Mouse (Mus musculus): ENCODE results near the gene Wscd2. TPM values are rescaled to one million over a fixed set of nuclear protein-coding genes. Genes with fewer than 3 reads are reported as not detected.

The Wscd2 gene
- total and polyA plus RNA-seq, 3 experiments, result 0.38 to 0.51 (median 0.39) TPM

DNA sequence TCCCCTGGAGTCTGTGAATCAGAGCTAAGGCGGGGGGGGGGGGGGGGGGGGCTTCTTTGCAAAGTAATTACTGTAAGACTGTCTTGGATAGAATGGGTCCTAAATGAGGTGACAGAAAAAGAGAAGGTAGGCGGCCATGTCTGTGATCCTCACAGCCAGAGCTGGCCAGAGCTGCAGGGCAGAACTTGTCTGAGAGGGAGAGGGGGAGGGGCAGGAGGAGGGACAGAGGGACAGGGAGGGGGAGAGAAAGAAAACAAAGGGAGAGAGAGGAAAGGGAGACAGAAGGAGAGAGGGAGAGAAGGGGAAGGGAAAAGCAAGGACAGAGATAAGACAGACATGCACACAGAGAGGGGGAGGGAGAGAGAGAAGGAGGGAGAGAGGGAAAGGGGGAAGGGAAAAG is 132.9 kb downstream of the Wscd2 start:
- dilution Hi-C loops (cut with MboI; ENCODE audit: extremely low pct_ligation_motif_present, extremely low pct_unique_long_range_greater_than_20kb, low sequenced_read_pairs), result no loop called here
- no peak overlapping the region for H3K4me3 ChIP-seq (replicated peaks in 1 of 3; ENCODE audit: low read depth in 2 of 3, low read length in 2 of 3, poor library complexity in 1 of 3)
- H3K4me1 ChIP-seq (ENCODE audit: control insufficient read depth in 1 of 2, insufficient read depth in 2 of 2), result peaks cover 0 to 14% of the 10 kb centered on the region in 2 experiments; a peak in 2 of 4 replicates
- no peak for DNase-seq (ENCODE audit: extremely low read depth)
- peaks cover 7% of the 10 kb centered on the region for H3K9me3 ChIP-seq (replicated peaks; ENCODE audit: low read length)
- no peaks in the 10 kb centered on the region for H3K79me2 ChIP-seq (replicated peaks; ENCODE audit: control insufficient read depth, extremely low read depth, insufficient read depth, poor library complexity, severe bottlenecking)
- no peak overlapping the region for H3K9ac ChIP-seq (ENCODE audit: insufficient read depth, low read depth)
- H3K27me3 ChIP-seq (replicated peaks), result peaks cover 59% of the 10 kb centered on the region
- in situ Hi-C loops (cut with MboI; ENCODE audit: low pct_ligation_motif_present, low pct_unique_long_range_greater_than_20kb, low sequenced_read_pairs), result no loop called here
- no peaks in the 10 kb centered on the region for H3K36me3 ChIP-seq (replicated peaks in 1 of 2; ENCODE audit: control insufficient read depth in 1 of 2, insufficient read depth in 1 of 2, low read length in 1 of 2)
- no peak for TF ChIP-seq NELFE (IDR thresholded peaks at IDR 0.05; ENCODE audit: low read depth, low read length)
- no peak for TF ChIP-seq POLR2AphosphoS2 (IDR thresholded peaks at IDR 0.05; ENCODE audit: low read depth, low read length)
- TF ChIP-seq MAX (IDR thresholded peaks at IDR 0.05; ENCODE audit: low read length), result no peak
- TF ChIP-seq KAT2A (IDR thresholded peaks at IDR 0.05; ENCODE audit: insufficient replicate concordance, low read length), result no peak
- no peak for TF ChIP-seq CHD1 (IDR thresholded peaks at IDR 0.05; ENCODE audit: low read depth, low read length)
- no peak for TF ChIP-seq IRF4 (IDR thresholded peaks at IDR 0.05; ENCODE audit: low read depth, low read length)
- TF ChIP-seq NRF1 (IDR thresholded peaks at IDR 0.05; ENCODE audit: low read depth, low read length), result no peak
- no peak for TF ChIP-seq MAZ (IDR thresholded peaks at IDR 0.05; ENCODE audit: low read depth, low read length)
- TF ChIP-seq GABPA (IDR thresholded peaks at IDR 0.05; ENCODE audit: insufficient replicate concordance, low read depth, low read length), result no peak
- no peak for TF ChIP-seq MEF2A (IDR thresholded peaks at IDR 0.05; ENCODE audit: borderline replicate concordance, low read depth, low read length)
- TF ChIP-seq SMC3 (IDR thresholded peaks at IDR 0.05; ENCODE audit: low read depth, low read length), result no peak
- no peak for TF ChIP-seq PAX5 (IDR thresholded peaks at IDR 0.05; ENCODE audit: low read length)
- no peak for TF ChIP-seq CHD2 (IDR thresholded peaks at IDR 0.05; ENCODE audit: low read length)
- TF ChIP-seq USF2 (conservative IDR thresholded peaks at IDR 0.05; ENCODE audit: low read depth, low read length), result no peak
- no peak for TF ChIP-seq HCFC1 (IDR thresholded peaks at IDR 0.05; ENCODE audit: low read depth, low read length)
- TF ChIP-seq MAFK (IDR thresholded peaks at IDR 0.05; ENCODE audit: insufficient replicate concordance, low read length), result no peak
- no peak for TF ChIP-seq ELF1 (IDR thresholded peaks at IDR 0.05; ENCODE audit: low read depth, low read length)
- no peak for TF ChIP-seq SIN3A (IDR thresholded peaks at IDR 0.05; ENCODE audit: low read length)
- no peak overlapping the region for H3K4me2 ChIP-seq (ENCODE audit: insufficient read depth, low read depth, poor library complexity, severe bottlenecking)
- no peak overlapping the region for H3K27ac ChIP-seq (ENCODE audit: insufficient read depth, low read depth)

DNA sequence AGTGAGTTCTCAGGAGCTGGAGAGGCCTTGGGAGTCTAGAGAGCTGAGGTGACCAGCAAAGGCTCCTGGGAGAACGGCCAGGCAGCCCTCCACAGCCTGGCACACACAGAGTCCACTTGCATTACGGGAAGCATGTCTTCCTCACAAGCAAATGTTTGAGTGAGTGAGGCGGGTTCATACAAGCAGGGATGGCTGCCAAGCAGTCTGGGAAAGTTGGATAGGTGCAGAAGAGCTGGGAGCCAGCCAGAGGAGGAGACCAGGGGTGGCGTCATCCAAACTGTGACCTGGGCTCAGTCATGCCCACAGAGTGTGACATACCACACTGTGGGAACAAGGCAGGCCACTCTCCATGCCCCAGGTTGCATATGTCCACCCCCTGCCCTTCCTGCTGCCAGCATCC is 134.9 kb downstream of the Wscd2 start:
- Histone ChIP-seq H3K27me3 (replicated peaks) (peaks cover 68% of the 10 kb centered on the region), H3K79me2 (replicated peaks; ENCODE audit: control insufficient read depth, extremely low read depth, insufficient read depth, poor library complexity, severe bottlenecking) (no peaks in the 10 kb centered on the region), H3K4me3 (replicated peaks in 1 of 3; ENCODE audit: low read depth in 2 of 3, low read length in 2 of 3, poor library complexity in 1 of 3) (no peak overlapping the region), H3K36me3 (replicated peaks in 1 of 2; ENCODE audit: control insufficient read depth in 1 of 2, insufficient read depth in 1 of 2, low read length in 1 of 2) (no peaks in the 10 kb centered on the region), H3K4me2 (ENCODE audit: insufficient read depth, low read depth, poor library complexity, severe bottlenecking) (no peak overlapping the region), H3K9me3 (replicated peaks; ENCODE audit: low read length) (peaks cover 7% of the 10 kb centered on the region), H3K9ac (ENCODE audit: insufficient read depth, low read depth) (no peak overlapping the region), H3K4me1 (ENCODE audit: control insufficient read depth in 1 of 2, insufficient read depth in 2 of 2) (peaks cover 0 to 17% of the 10 kb centered on the region in 2 experiments; a peak in 2 of 4 replicates), H3K27ac (ENCODE audit: insufficient read depth, low read depth) (no peak overlapping the region)
- TF ChIP-seq USF2 (conservative IDR thresholded peaks at IDR 0.05; ENCODE audit: low read depth, low read length) (no peak), ELF1 (IDR thresholded peaks at IDR 0.05; ENCODE audit: low read depth, low read length) (no peak), MXI1 (IDR thresholded peaks at IDR 0.05; ENCODE audit: low read depth, low read length) (no peak), CTCF (conservative IDR thresholded peaks at IDR 0.05 in 1 of 2, IDR thresholded peaks at IDR 0.05 in 1 of 2; ENCODE audit: low read depth in 2 of 2, low read length in 2 of 2) (no peak), MEF2A (IDR thresholded peaks at IDR 0.05; ENCODE audit: borderline replicate concordance, low read depth, low read length) (no peak), CHD1 (IDR thresholded peaks at IDR 0.05; ENCODE audit: low read depth, low read length) (no peak), ZNF384 (IDR thresholded peaks at IDR 0.05; ENCODE audit: low read depth, low read length) (no peak), SIN3A (IDR thresholded peaks at IDR 0.05; ENCODE audit: low read length) (no peak), NELFE (IDR thresholded peaks at IDR 0.05; ENCODE audit: low read depth, low read length) (no peak), ZMIZ1 (IDR thresholded peaks at IDR 0.05; ENCODE audit: low read depth, low read length) (no peak), TCF12 (IDR thresholded peaks at IDR 0.05; ENCODE audit: low read depth, low read length) (no peak), RCOR1 (conservative IDR thresholded peaks at IDR 0.05; ENCODE audit: low read depth, low read length) (no peak), MYC (IDR thresholded peaks at IDR 0.05; ENCODE audit: low read depth, low read length) (no peak), MAZ (IDR thresholded peaks at IDR 0.05; ENCODE audit: low read depth, low read length) (no peak), HCFC1 (IDR thresholded peaks at IDR 0.05; ENCODE audit: low read depth, low read length) (no peak), JUN (IDR thresholded peaks at IDR 0.05; ENCODE audit: insufficient read depth, low read depth, low read length) (no peak), ZKSCAN1 (IDR thresholded peaks at IDR 0.05; ENCODE audit: borderline replicate concordance, low read depth, low read length) (no peak), USF1 (IDR thresholded peaks at IDR 0.05; ENCODE audit: low read depth, low read length) (no peak), POLR2A (IDR thresholded peaks at IDR 0.05; ENCODE audit: low read depth, low read length) (no peak), SMC3 (IDR thresholded peaks at IDR 0.05; ENCODE audit: low read depth, low read length) (no peak)
- DNase-seq (ENCODE audit: extremely low read depth), result no peak
- dilution Hi-C loops (cut with MboI; ENCODE audit: extremely low pct_ligation_motif_present, extremely low pct_unique_long_range_greater_than_20kb, low sequenced_read_pairs) (no loop called here), in situ Hi-C loops (cut with MboI; ENCODE audit: low pct_ligation_motif_present, low pct_unique_long_range_greater_than_20kb, low sequenced_read_pairs) (no loop called here)

All from CH12.LX (cell line).